Mouse (Mus musculus) heart, embryonic 16.5 days (tissue): Measurements from ENCODE around the gene Dnajc6. TPM values are rescaled to one million over a fixed set of nuclear protein-coding genes. Genes with fewer than 3 reads are reported as not detected.

Experiments
- ATAC-seq: fragments of 200-750 bp; cut with Nextera tagmentation; replicated peaks from 2 replicates; pipeline ENCODE4 v1.8.0; 2017; ENCODE audit warnings: moderate number of reproducible peaks; ENCODE audit not compliant: insufficient read depth, low FRiP score; ENCODE audit errors: extremely low read depth
- H3K27ac ChIP-seq: fragments of 300-500 bp; sonication (generic); 2 replicates; pipeline ENCODE4 v1.5.1; 2014; ENCODE audit warnings: mild to moderate bottlenecking, low read length, control low read depth, moderate library complexity
- H3K27me3 ChIP-seq: fragments of 300-500 bp; sonication (generic); 2 replicates; pipeline ENCODE4 v1.6.1; 2014; ENCODE audit warnings: low read length, mixed read lengths; ENCODE audit not compliant: control insufficient read depth, insufficient read depth
- H3K36me3 ChIP-seq: fragments of 300-500 bp; sonication (generic); 2 replicates; pipeline ENCODE4 v1.6.1; 2014; ENCODE audit not compliant: control insufficient read depth, insufficient read depth
- H3K4me1 ChIP-seq: fragments of 300-500 bp; sonication (generic); 2 replicates; pipeline ENCODE4 v1.6.1; 2014; ENCODE audit warnings: low read length, mixed read lengths; ENCODE audit not compliant: control insufficient read depth, insufficient read depth
- H3K4me2 ChIP-seq: fragments of 300-500 bp; sonication (generic); 2 replicates; pipeline ENCODE4 v1.6.1; 2014; ENCODE audit warnings: low read depth, mild to moderate bottlenecking, control low read depth, low read length
- H3K4me3 ChIP-seq: fragments of 300-500 bp; sonication (generic); 2 replicates; pipeline ENCODE4 v1.5.1; 2014; ENCODE audit warnings: mild to moderate bottlenecking, control low read depth, low read length
- H3K9ac ChIP-seq: fragments of 300-500 bp; sonication (generic); 2 replicates; pipeline ENCODE4 v1.6.1; 2014; ENCODE audit warnings: low read length, control low read depth
- H3K9me3 ChIP-seq: fragments of 300-500 bp; sonication (generic); replicated peaks from 2 replicates; pipeline ENCODE4 v1.6.1; 2016; ENCODE audit warnings: low read length; ENCODE audit not compliant: control insufficient read depth
- WGBS: fragments of 180-500 bp; shearing (Covaris S2); extraction: QIAGEN DNeasy Blood & Tissue Kit; methylation state at CpG from one replicate; pipeline ENCODE4 v1.1.7; 2014; 5-methylcytosine and 5-hydroxymethylcytosine counted together
- polyA plus RNA-seq: library from polyadenylated mRNA; unstranded; fragments of >200 nt; fragmentation: Nextera tagmentation; extraction: Ambion mirVana; gene quantifications from 2 replicates; pipeline ENCODE4 v1.2.1, GENCODE M21; 2015

The Dnajc6 gene
- polyA plus RNA-seq, 1 experiment from 2014 or later = 1.7 TPM

DNA sequence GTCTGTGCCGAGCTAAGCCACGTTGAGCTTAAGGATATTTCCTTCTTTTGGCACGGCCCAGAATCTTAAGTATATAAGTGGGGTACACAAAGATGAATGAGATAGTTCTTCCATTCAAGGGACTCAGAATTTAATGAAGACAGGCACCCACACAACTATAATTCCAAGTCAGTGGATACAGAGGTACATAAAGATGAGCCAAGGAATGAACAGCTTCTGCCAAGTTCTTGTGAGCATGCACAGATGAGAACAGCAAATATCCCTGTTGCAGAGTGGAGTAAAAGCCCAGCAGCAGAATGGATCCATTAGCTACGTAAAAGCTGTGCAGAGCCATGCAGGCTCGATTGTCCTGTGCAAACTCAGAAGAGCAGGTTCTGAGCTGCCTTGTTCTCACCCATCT is 128.8 kb downstream of the Dnajc6 start:
- 74% methylated on average over 5 of the region's 5 CpGs for WGBS
- Histone ChIP-seq H3K4me3 (no peak overlapping the region), H3K27ac (no peak overlapping the region), H3K4me2 (no peak overlapping the region), H3K27me3 (no peaks in the 10 kb centered on the region), H3K4me1 (no peaks in the 10 kb centered on the region), H3K36me3 (no peaks in the 10 kb centered on the region), H3K9ac (no peak overlapping the region), H3K9me3 (no peaks in the 10 kb centered on the region)
- no peak for ATAC-seq

DNA sequence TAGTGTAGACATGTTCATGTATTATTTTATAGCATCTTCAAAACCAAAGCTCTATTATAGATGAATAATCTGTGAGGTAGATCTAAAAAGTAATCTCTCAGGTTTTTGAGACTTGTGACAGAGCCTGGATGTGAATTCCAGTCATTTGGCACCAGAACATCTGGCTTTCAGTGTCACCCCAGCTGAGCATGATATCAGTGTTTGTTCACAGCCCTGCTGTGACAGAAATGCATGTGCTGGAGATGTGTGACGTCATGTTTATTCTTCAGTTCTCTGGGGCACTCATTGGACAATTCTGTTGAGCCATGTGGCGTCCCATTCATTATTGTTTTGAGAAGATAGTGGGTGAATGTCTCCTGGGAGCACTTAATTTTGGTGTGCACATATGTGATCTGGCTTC is 139.1 kb downstream of the Dnajc6 start:
- no peak overlapping the region for H3K4me3 ChIP-seq
- H3K27me3 ChIP-seq = no peaks in the 10 kb centered on the region
- H3K9ac ChIP-seq = no peak overlapping the region
- no peak overlapping the region for H3K27ac ChIP-seq
- ATAC-seq = no peak
- WGBS = 41% methylated on average over 2 of the region's 2 CpGs
- H3K4me2 ChIP-seq = no peak overlapping the region
- H3K9me3 ChIP-seq = no peaks in the 10 kb centered on the region
- no peaks in the 10 kb centered on the region for H3K4me1 ChIP-seq
- no peaks in the 10 kb centered on the region for H3K36me3 ChIP-seq

DNA sequence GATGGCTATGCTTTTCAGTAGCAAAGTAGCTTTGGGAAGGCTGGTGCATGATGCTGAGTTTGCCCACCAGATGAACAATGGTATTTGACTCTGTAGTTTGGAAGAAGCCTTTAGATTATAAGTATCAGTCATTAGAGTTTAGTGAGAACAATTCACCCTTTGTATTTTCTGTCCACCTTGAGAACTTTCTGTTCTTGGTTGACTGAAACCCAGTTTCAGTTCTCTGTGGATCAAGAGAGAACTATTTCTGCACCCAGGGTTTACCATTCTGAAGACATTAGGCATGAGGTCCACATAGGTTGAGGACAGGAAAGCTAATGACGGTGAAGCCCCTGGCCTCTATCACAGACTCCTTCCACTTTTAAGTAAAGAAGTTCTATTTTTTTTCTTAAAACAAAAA is 141.0 kb downstream of the Dnajc6 start:
- Histone ChIP-seq H3K27ac (no peak overlapping the region), H3K27me3 (no peaks in the 10 kb centered on the region), H3K9me3 (no peaks in the 10 kb centered on the region), H3K36me3 (no peaks in the 10 kb centered on the region), H3K4me3 (no peak overlapping the region), H3K9ac (no peak overlapping the region), H3K4me1 (no peaks in the 10 kb centered on the region), H3K4me2 (no peak overlapping the region)
- 80% methylated on average over 1 of the region's 1 CpGs for WGBS
- no peak for ATAC-seq

DNA sequence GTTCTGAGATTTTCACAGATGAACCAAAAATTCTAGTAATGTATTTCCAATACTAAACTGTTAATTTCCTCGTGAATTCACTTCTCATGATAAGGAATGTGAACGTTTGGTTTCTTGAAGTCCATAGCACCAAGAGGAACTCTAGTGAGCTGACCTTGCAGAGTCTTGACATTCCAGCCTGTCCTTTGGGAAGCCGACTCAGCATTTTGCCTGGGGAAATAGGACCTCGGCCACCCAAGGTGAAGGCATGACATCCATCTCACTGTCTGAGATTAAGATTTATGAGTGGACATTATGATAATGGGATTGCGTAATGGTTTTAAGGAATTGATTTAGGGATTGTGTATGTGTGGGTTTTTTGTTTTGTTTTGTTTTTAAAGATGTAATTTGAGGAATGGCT is 144.2 kb downstream of the Dnajc6 start:
- H3K4me2 ChIP-seq = no peak overlapping the region

DNA sequence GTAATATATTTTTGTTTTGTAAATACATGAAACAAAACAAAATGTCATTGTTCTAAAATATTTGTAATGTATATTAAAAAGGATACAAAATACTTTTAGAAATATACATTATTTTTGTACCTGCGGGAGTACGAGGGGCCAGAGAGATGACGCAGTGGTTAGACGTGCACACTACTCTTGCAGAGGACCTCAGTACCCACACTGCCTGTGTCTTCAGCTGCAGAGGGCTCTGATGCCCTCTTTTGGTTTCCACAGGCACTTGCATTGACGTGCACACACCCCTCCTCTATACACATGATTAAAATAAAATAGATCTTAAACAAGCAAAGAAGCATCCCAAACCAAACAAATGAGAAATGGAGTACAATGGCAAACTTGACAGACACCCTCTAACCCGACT is 146.3 kb downstream of the Dnajc6 start:
- Histone ChIP-seq H3K9ac (no peak overlapping the region), H3K27me3 (no peaks in the 10 kb centered on the region), H3K9me3 (no peaks in the 10 kb centered on the region), H3K4me1 (no peaks in the 10 kb centered on the region), H3K4me3 (no peak overlapping the region), H3K27ac (no peak overlapping the region), H3K4me2 (no peak overlapping the region), H3K36me3 (no peaks in the 10 kb centered on the region)
- ATAC-seq = no peak
- WGBS = 80% methylated on average over 6 of the region's 6 CpGs

More for the DNA sequence above, 144.2 kb downstream of the Dnajc6 start:
- Histone ChIP-seq H3K4me3 (no peak overlapping the region), H3K36me3 (no peaks in the 10 kb centered on the region), H3K9me3 (no peaks in the 10 kb centered on the region), H3K27ac (no peak overlapping the region), H3K9ac (no peak overlapping the region), H3K4me1 (no peaks in the 10 kb centered on the region), H3K27me3 (no peaks in the 10 kb centered on the region)
- ATAC-seq = no peak
- WGBS = 63% methylated on average over 5 of the region's 5 CpGs

DNA sequence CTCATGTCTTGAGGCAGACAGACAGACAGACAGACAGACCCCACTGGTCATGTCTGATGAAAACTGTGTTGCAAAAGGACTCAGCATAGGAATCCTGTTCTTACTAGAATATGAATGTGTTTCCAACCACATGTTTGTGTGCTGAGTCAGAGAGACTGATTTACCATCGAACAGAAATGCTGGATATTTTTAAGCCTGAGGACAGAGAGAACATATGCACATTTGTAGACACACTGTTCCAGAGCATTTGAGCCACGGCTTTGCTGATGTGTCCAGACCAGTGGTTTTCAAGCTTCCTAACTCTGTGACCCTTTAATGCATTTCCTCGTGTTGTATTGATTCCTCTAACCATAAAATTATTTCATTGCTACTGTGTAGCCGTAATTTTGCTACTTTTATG is 146.8 kb downstream of the Dnajc6 start:
- WGBS = 57% methylated on average over 4 of the region's 4 CpGs
- no peak for ATAC-seq
- H3K4me3 ChIP-seq = no peak overlapping the region

DNA sequence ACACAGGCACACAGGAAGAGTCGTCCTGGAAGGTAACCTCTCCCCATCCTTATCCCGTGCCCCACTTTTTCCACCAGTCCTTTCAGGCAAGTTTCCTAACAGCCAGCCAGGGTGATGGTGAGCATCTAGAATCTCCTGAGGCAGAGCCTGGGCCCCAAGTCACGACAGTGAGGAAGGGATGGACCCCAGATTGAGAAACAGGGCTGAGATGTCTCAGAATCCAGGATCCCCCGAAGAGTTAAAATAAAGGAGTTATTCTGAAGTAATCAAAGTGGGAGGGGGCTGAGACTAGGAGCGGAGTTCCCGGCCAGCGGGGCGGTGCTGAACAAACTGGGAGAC is 150.4 kb downstream of the Dnajc6 start:
- ATAC-seq = no peak
- Histone ChIP-seq H3K27ac (peak overlapping the region; percentile 75), H3K36me3 (no peaks in the 10 kb centered on the region), H3K4me3 (peak overlapping the region; percentile 96), H3K9me3 (no peaks in the 10 kb centered on the region), H3K27me3 (no peaks in the 10 kb centered on the region), H3K4me2 (peak overlapping the region; percentile 75), H3K9ac (peak overlapping the region; percentile 69), H3K4me1 (peaks cover 13% of the 10 kb centered on the region)
- under 1% methylated on average over 8 of the region's 8 CpGs for WGBS

More for the DNA sequence above, 146.8 kb downstream of the Dnajc6 start:
- Histone ChIP-seq H3K9ac (no peak overlapping the region), H3K9me3 (no peaks in the 10 kb centered on the region), H3K27ac (no peak overlapping the region), H3K4me1 (peaks cover under 1% of the 10 kb centered on the region; the same call in 1 of the 2 replicates), H3K4me2 (no peak overlapping the region), H3K36me3 (no peaks in the 10 kb centered on the region), H3K27me3 (no peaks in the 10 kb centered on the region)

DNA sequence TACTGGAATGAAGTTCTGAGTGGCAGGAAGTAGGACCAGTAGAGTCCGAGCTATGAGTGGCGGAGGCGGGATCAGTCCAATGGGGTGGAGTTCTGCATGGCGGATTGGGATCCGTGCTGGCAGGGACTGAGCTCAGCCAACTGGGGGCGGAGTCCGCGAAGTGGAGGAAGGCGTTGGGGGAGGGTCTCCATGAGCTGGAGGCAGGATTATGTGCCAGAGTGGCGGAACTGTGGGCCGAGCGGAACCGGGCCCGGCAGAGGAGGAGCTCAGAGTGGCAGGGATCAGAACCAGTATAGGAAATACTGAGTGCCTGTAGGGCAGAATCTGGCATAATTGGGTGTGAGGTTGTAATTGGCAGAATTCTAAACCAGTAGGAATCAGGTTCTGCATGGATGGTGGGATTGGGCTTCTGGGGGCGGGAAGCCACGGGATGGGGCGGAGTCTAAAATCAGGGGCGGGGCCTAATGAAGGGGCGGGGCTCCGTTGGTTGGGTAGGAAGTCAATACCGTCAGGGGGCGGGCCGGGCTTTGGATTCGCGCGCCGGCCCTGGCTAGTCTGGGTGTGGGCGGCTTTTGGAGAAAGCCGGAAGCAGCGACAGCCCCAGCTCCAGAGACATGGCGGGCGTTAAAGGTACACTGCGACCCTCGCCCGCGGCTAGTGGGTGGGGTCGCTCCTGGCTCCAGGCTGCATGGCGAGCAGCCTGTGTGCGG is 150.9 kb downstream of the Dnajc6 start, which contains the start of gene Leprot:
Leprot (plus strand) TSS at position 523 of the 710 bp plus-strand sequence.
- H3K4me1 ChIP-seq = peaks cover 13% of the 10 kb centered on the region
- peak within 1 kb of the TSS; percentile 97 for H3K27ac ChIP-seq
- no peaks in the 10 kb centered on the region for H3K9me3 ChIP-seq
- peak within 1 kb of the TSS; percentile 81 for H3K4me2 ChIP-seq
- peak within 1 kb of the TSS; percentile 99 for H3K9ac ChIP-seq
- no peaks in the 10 kb centered on the region for H3K27me3 ChIP-seq
- H3K36me3 ChIP-seq = no peaks in the 10 kb centered on the region
- H3K4me3 ChIP-seq = peak within 1 kb of the TSS; percentile 96
- peak; percentile 97 for ATAC-seq
- WGBS = 1% methylated on average over 39 of the region's 39 CpGs

DNA sequence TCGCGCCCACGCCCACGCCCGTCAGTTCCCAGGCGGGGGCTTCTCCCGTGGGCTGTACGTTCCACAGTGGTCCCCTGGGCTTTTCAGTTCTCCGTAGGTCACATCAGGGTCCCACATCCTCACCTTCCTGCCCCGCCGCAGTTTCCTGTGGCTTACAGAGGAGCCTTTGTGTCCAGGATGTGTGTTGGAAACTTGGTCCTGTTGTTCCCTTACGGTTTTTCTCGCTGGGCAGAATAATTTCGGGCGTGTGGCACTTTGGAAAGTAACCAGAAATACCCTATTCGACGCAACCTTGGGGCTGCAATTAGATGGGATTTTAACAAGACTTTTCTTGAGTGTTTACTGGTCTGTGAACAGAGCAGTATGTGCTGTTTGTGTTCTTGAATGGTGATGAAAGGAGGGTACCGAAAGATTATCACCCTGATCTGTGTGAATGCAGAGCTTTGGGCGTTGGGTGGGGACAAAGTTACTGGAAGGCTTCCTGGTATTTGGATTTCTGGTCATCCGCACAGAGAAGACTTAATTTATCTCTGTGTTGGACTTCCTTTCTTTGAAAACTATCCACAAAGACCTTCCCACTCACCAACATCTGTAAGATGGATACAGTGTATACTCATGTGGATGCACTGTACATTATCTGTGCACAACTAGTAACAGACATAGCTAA is 151.7 kb downstream of the Dnajc6 start:
- under 1% methylated on average over 20 of the region's 20 CpGs for WGBS
- H3K36me3 ChIP-seq = no peaks in the 10 kb centered on the region
- H3K9ac ChIP-seq = peak overlapping the region; percentile 99
- no peaks in the 10 kb centered on the region for H3K9me3 ChIP-seq
- H3K4me3 ChIP-seq = peak overlapping the region; percentile 96
- peaks cover 13% of the 10 kb centered on the region for H3K4me1 ChIP-seq
- ATAC-seq = peak; percentile 7
- peak overlapping the region; percentile 81 for H3K4me2 ChIP-seq
- no peaks in the 10 kb centered on the region for H3K27me3 ChIP-seq
- H3K27ac ChIP-seq = peak overlapping the region; percentile 97
